Mouse (Mus musculus) bone marrow macrophage, adult 2 months (primary cell): ENCODE results near the gene Gck. TPM values are rescaled to one million over a fixed set of nuclear protein-coding genes. Genes with fewer than 3 reads are reported as not detected.
A peak's percentile ranks its signal among the peaks of the same experiment; 100 is the strongest.
"Not testable (repeated sequence)": the region's sequence is repeated elsewhere in the genome, so short reads cannot be mapped to it uniquely, and the experiment has no call there.

ENCODE experiments used
- H3K27ac ChIP-seq: 2 replicates; pipeline ENCODE4 v1.5.1; 2012; ENCODE audit warnings: low read depth, low read length; ENCODE audit not compliant: insufficient read depth
- H3K4me1 ChIP-seq: 2 replicates; pipeline ENCODE4 v1.6.1; 2012; ENCODE audit warnings: low read length; ENCODE audit not compliant: control insufficient read depth, insufficient read depth
- H3K4me3 ChIP-seq: 2 replicates; pipeline ENCODE4 v1.5.1; 2012; ENCODE audit warnings: mild to moderate bottlenecking, low read length, moderate library complexity; ENCODE audit not compliant: insufficient read depth
- CTCF ChIP-seq: IDR thresholded peaks from 2 replicates; pipeline ENCODE4 v1.5.1; 2012; ENCODE audit warnings: low read depth, mild to moderate bottlenecking, low read length, moderate library complexity
- POLR2A ChIP-seq: IDR thresholded peaks from 2 replicates; pipeline ENCODE4 v1.6.1; 2012; ENCODE audit warnings: mild to moderate bottlenecking, low read depth, low read length, borderline replicate concordance
- polyA plus RNA-seq: library from polyadenylated mRNA; stranded (reverse); fragments of >200 nt; gene quantifications from 2 replicates; pipeline ENCODE4 v1.2.4, GENCODE M21; 2012; ENCODE audit not compliant: missing spikeins, insufficient read depth, insufficient read length

The Gck gene
- polyA plus RNA-seq, 1 experiment = not detected

DNA sequence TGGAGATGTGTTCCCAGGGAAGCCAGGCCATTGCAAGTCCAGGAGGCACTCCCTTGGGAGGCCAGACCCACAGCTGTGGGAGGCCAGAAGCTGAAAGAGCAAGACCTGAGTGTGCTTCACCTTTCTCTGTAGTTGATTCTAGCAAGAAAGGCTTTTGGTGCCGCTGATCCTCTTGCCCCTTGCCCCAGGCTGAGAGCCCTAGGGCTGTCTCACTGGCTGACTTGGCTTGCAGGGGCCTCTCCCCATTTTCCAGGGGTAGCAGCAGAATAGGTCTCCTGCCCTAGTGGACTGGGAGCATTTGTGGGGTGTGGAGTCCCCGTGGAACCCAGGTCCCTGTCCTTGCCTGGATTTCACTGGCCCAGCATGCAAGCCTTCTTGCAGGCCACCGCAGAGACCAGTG is 48.6 kb downstream of the Gck start:
- no peak overlapping the region for H3K4me3 ChIP-seq
- no peak for TF ChIP-seq POLR2A
- no peak for TF ChIP-seq CTCF
- no peaks in the 10 kb centered on the region for H3K4me1 ChIP-seq
- H3K27ac ChIP-seq = no peak overlapping the region

DNA sequence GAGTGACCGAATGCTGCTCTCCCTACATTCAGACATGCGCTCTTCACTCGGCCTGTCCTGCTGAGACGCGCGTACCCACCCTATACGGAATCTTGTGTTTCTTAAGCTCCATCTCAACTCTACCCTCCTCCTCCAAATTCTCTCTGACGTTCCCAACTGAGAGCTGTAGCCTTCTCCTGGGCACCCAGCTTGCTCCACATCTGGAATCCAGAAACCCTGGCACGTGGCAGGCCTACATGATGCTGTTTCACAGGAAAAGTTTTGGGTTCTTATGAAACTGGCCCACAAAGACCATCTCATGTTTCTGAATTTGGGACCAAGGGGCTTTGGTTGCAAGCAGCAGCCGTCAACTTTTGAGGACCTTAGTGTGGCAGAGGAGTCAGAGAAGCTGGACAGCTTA is 50.6 kb downstream of the Gck start:
- H3K4me1 ChIP-seq = no peaks in the 10 kb centered on the region
- TF ChIP-seq CTCF (no peak), POLR2A (no peak)
- no peak overlapping the region for H3K4me3 ChIP-seq
- H3K27ac ChIP-seq = no peak overlapping the region

DNA sequence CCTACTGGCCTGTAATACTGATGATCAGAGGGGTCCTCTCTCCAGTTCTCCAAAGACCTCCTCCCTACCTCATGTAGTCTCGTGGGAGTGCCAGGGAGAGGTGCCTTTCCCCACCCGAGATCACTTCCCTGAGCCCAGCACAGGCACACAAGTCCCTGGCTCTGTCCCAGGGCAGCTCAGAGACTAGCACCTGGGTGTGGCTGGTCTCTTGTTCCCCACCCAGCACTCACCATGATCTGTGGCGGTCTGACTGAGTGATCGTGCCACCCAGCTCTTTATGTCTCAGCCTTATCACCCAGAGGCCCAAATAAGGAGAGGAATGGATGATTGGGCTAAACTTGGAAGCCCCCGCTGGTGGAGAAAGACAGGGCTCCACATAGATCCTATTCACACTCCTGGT is 51.4 kb downstream of the Gck start, which contains the start of gene Myl7:
Gene Myl7 (minus strand): TSS at position 252 of the 400 bp plus-strand sequence.
- H3K4me1 ChIP-seq = no peaks in the 10 kb centered on the region
- H3K4me3 ChIP-seq = no peak within 1 kb of the TSS
- TF ChIP-seq CTCF (no peak), POLR2A (no peak)
- H3K27ac ChIP-seq = no peak within 1 kb of the TSS

DNA sequence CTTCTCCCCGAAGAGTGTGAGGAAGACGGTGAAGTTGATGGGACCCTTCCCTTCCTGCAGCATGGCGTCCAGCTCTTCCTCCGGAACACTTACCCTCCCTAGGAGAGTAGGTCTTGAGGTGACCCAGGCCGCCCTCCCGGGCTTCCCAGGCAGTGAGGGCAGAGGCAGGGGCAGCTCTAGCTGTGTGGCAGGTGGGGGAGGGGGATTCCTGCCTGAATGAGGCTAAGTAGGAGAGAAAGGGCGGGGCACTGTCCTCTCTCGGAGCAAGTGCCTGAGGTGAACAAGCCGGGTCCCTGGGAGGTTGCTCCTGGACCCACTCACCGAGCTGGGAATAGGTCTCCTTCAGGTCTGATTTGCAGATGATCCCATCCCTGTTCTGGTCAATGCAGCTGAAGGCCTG is 52.0 kb downstream of the Gck start:
- no peak for TF ChIP-seq POLR2A
- TF ChIP-seq CTCF = no peak

DNA sequence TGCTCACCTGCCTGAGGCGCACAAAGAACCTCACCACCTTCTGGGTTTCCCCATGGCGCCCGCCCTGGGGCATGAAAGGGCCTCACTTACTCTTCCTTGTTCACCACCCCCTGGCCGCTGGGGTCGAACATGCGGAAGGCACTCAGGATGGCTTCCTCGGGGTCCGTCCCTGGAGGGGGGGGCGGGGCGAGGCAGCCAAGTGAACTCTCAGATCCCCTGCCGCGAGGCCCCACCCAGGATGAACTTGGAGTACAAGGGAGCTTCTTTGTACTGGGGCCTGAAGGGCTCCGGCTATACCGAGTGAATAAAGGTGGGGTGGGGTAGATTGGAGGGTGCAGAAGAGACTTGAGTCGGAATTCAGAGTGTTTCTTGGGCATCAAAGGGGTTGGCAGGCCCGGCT is 52.7 kb downstream of the Gck start:
- H3K4me1 ChIP-seq = peaks cover 2% of the 10 kb centered on the region
- no peak for TF ChIP-seq POLR2A
- no peak for TF ChIP-seq CTCF
- H3K27ac ChIP-seq = no peak overlapping the region
- H3K4me3 ChIP-seq = no peak overlapping the region

More for the DNA sequence above, 52.0 kb downstream of the Gck start:
- Histone ChIP-seq H3K27ac (no peak overlapping the region), H3K4me3 (no peak overlapping the region), H3K4me1 (no peaks in the 10 kb centered on the region)

DNA sequence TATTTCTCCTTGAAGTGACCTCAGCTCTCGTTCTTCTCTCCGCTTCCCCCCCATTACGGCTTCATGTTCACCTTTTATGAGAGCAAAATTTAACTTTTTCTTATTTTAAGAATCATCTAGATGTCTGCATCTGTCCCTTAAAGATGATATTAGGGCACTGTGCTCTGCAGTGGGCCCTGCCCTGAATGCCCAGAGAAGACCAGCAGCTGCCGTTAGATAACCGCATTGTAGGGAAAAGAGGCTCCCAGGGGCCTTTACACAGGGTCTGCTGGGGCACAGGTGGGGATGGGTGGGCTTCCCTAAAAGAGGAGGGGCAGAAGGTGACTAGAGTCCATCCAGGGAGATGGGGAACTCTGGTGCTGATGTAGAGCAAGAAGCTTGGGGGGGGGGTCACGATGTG is 56.1 kb downstream of the Gck start:
- no peak for TF ChIP-seq CTCF
- no peak for TF ChIP-seq POLR2A
- H3K27ac ChIP-seq = no peak overlapping the region
- H3K4me1 ChIP-seq = peaks cover 4% of the 10 kb centered on the region
- H3K4me3 ChIP-seq = no peak overlapping the region

DNA sequence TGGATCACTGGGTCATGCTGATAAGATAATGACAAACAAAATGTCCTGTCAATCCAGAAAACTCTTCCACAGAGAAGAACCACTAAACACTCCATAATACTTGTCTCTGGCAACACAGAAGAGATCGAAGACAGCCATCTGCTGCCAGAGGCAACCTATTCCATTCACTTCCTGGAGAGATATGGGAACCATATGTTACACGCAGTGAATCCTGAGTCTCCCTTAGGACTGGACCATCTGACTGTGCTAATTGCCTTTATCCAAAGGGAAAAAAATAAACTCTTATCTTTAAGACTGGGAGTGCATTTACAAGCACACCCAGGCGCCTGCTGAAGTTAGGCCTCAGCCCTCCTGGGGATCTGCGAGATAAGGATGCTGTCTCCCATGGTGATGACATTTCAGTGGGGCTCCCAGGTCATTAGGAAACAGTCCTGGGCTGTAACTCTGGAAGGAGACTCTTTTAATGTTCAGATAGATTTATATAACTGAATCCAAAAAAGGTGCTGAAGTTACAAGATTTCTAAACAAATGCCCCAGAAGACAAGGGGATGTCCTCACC is 57.0 kb downstream of the Gck start:
- Histone ChIP-seq H3K4me3 (no peak overlapping the region), H3K4me1 (peaks cover 4% of the 10 kb centered on the region), H3K27ac (no peak overlapping the region)
- TF ChIP-seq CTCF (no peak), POLR2A (no peak)

DNA sequence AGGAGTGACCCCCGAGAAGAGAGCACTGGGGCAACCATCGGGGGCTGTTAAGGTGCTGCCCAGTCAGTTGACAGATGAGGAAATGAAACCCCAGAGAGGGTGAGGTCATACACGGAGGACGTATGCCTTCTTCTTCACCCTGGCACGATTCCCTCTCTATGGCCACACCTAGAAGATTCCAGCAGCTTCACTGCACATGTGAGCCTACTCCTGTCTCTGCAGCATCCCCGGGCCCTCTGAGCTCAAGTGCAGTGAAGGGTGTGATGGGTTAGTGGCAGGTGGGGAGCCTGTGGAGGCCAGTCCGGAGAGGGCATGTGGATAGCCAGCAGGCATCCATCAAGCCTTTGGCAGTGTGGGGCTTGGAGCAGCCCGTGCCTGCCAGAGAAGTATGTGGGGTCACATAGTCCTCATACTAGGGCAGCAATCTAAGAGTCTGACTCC is 57.7 kb downstream of the Gck start:
- Histone ChIP-seq H3K4me1 (peaks cover 4% of the 10 kb centered on the region), H3K27ac (no peak overlapping the region), H3K4me3 (no peak overlapping the region)
- TF ChIP-seq POLR2A (no peak), CTCF (no peak)

DNA sequence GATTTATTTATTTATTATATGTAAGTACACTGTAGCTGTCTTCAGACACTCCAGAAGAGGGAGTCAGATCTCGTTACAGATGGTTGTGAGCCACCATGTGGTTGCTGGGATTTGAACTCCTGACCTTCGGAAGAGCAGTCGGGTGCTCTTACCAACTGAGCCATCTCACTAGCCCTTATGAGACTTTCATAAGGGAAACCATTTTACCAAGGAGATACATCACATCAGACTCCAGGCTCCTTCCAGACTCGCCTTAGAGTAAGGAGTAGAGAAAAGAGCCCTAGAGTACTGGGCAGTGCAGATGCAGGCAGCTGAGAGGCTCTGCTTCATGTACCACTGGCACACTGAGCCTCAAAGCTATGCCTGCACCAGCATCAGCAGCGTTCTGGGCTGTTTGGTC is 61.3 kb downstream of the Gck start:
- H3K4me3 ChIP-seq, H3K4me1 ChIP-seq, H3K27ac ChIP-seq: not testable (repeated sequence)

DNA sequence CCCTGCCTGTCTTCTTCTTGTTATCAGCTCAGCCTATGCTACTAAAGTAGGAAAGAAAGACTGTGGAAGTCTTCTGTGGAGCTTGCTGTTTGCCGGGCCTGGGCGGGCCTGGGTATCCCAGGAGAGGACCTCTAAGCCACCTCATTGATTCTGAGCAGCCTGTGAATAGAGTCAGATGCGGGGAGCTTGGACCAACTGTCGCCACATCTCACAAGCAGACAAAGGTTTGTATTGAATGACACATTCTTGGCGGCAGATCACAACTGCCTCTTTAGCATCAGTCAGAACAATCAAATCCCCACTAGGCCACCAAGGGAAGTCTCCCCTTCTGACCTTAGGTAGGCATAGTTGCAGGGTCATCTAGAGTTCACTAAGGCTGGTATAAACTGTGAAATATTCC is 62.6 kb downstream of the Gck start:
- H3K4me1 ChIP-seq = peaks cover 6% of the 10 kb centered on the region
- no peak overlapping the region for H3K4me3 ChIP-seq
- TF ChIP-seq POLR2A (no peak), CTCF (no peak)
- H3K27ac ChIP-seq = no peak overlapping the region

DNA sequence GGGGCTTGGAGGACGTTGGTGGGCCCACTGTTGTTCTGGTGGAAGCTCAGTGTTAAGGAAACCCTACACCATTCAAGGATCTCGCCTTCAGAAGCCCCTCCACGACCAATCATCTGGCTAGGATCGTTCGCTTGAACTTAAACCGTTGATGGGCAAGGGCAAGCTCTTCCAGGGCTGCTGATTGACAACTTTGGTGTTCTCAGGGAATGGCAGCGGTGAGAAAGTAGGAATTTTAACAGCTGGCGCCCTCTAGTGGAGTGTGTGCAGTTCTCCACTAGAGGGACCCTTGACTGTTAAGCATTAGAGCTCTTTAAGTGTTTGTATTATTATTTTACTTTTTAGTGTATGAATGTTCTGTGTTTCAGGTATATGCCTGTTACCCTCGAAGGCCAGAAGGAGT is 63.7 kb downstream of the Gck start:
- peaks cover 6% of the 10 kb centered on the region; the same call in 1 of the 2 replicates for H3K4me1 ChIP-seq
- H3K4me3 ChIP-seq = no peak overlapping the region
- H3K27ac ChIP-seq = no peak overlapping the region
- TF ChIP-seq CTCF = peak; percentile 71
- no peak for TF ChIP-seq POLR2A
